Mouse (Mus musculus) embryonic facial prominence, embryonic 11.5 days (tissue): ENCODE measurements at regions not wholly inside any gene's neighbourhood (a gene's known extent, or its start where the extent isn't known, plus 50 kb on each side); places are given as distances from the start of the nearest gene placed in this dataset.

ENCODE experiments used
- ATAC-seq: fragments of 200-750 bp; cut with Nextera tagmentation; replicated peaks from 2 replicates; pipeline ENCODE4 v1.8.0; 2017; ENCODE audit warnings: low read depth; ENCODE audit not compliant: insufficient number of reproducible peaks, low FRiP score, low TSS enrichment
- DNase-seq: peaks from one replicate; pipeline ENCODE4 v3.0.0-alpha.2; 2015; ENCODE audit warnings: low spot score
- H3K27ac ChIP-seq: fragments of 300-500 bp; sonication (generic); replicated peaks from 2 replicates; pipeline ENCODE4 v1.5.1; 2014; ENCODE audit warnings: mild to moderate bottlenecking, low read depth, low read length, control low read depth
- H3K27me3 ChIP-seq: fragments of 300-500 bp; sonication (generic); 2 replicates; pipeline ENCODE4 v1.6.1; 2014; ENCODE audit warnings: mild to moderate bottlenecking, low read length, moderate library complexity, mixed read lengths; ENCODE audit not compliant: control insufficient read depth, insufficient read depth
- H3K36me3 ChIP-seq: fragments of 300-500 bp; sonication (generic); replicated peaks from 2 replicates; pipeline ENCODE4 v1.6.1; 2014; ENCODE audit warnings: low read depth, mild to moderate bottlenecking, low read length, moderate library complexity, mixed read lengths; ENCODE audit not compliant: control insufficient read depth, insufficient read depth
- H3K4me1 ChIP-seq: fragments of 300-500 bp; sonication (generic); 2 replicates; pipeline ENCODE4 v1.6.1; 2014; ENCODE audit warnings: low read length, mixed read lengths; ENCODE audit not compliant: control insufficient read depth, insufficient read depth
- H3K4me2 ChIP-seq: fragments of 300-500 bp; sonication (generic); 2 replicates; pipeline ENCODE4 v1.6.1; 2014; ENCODE audit warnings: low read depth, mild to moderate bottlenecking, control low read depth, low read length, moderate library complexity
- H3K4me3 ChIP-seq: fragments of 300-500 bp; sonication (generic); 2 replicates; pipeline ENCODE4 v1.5.1; 2014; ENCODE audit warnings: low read depth, low read length, control low read depth
- H3K9ac ChIP-seq: fragments of 300-500 bp; sonication (generic); replicated peaks from 2 replicates; pipeline ENCODE4 v1.6.1; 2014; ENCODE audit warnings: mild to moderate bottlenecking, control low read depth, low read length
- H3K9me3 ChIP-seq: fragments of 300-500 bp; sonication (generic); replicated peaks from 2 replicates; pipeline ENCODE4 v1.6.1; 2016; ENCODE audit warnings: mild to moderate bottlenecking, low read length, inconsistent platforms, mixed read lengths; ENCODE audit not compliant: control insufficient read depth
- WGBS: fragments of 180-500 bp; shearing (Covaris S2); extraction: QIAGEN DNeasy Blood & Tissue Kit; methylation state at CpG from one replicate; pipeline ENCODE4 v1.1.7; 2014; 5-methylcytosine and 5-hydroxymethylcytosine counted together

GRCm38 (mm10) chr2:109016223-109016622 is 264.3 kb upstream of the Kif18a start:
- WGBS, result 54% methylated on average over 1 of the region's 1 CpGs
- Histone ChIP-seq H3K9me3 (no peaks in the 10 kb centered on the region), H3K27me3 (no peaks in the 10 kb centered on the region), H3K9ac (no peak overlapping the region), H3K4me2 (no peak overlapping the region), H3K4me3 (no peak overlapping the region), H3K36me3 (no peaks in the 10 kb centered on the region), H3K27ac (no peak overlapping the region), H3K4me1 (no peaks in the 10 kb centered on the region)
- DNase-seq (no peak), ATAC-seq (no peak)

GRCm38 (mm10) chr2:109017018-109017707 is 263.4 kb upstream of the Kif18a start:
- no peak overlapping the region for H3K4me2 ChIP-seq
- 42% methylated on average over 1 of the region's 1 CpGs for WGBS
- H3K36me3 ChIP-seq, result no peaks in the 10 kb centered on the region
- ATAC-seq, result peak; percentile 92
- no peak overlapping the region for H3K27ac ChIP-seq
- peak; percentile 65 for DNase-seq
- no peak overlapping the region for H3K9ac ChIP-seq
- H3K9me3 ChIP-seq, result no peaks in the 10 kb centered on the region
- H3K4me1 ChIP-seq, result no peaks in the 10 kb centered on the region
- H3K4me3 ChIP-seq, result no peak overlapping the region
- no peaks in the 10 kb centered on the region for H3K27me3 ChIP-seq

GRCm38 (mm10) chr2:109038131-109038695 is 242.3 kb upstream of the Kif18a start:
- no peaks in the 10 kb centered on the region for H3K9me3 ChIP-seq
- WGBS, result 76% methylated on average over 6 of the region's 6 CpGs
- no peak for ATAC-seq

More at GRCm38 (mm10) chr2:109038131-109038695, 242.3 kb upstream of the Kif18a start:
- Histone ChIP-seq H3K4me2 (no peak overlapping the region), H3K36me3 (no peaks in the 10 kb centered on the region), H3K4me1 (no peaks in the 10 kb centered on the region), H3K27me3 (no peaks in the 10 kb centered on the region), H3K27ac (no peak overlapping the region), H3K4me3 (no peak overlapping the region), H3K9ac (no peak overlapping the region)
- no peak for DNase-seq
